ENCODE assay signal across 11 mouse cellular contexts in the genomic region with DNA sequence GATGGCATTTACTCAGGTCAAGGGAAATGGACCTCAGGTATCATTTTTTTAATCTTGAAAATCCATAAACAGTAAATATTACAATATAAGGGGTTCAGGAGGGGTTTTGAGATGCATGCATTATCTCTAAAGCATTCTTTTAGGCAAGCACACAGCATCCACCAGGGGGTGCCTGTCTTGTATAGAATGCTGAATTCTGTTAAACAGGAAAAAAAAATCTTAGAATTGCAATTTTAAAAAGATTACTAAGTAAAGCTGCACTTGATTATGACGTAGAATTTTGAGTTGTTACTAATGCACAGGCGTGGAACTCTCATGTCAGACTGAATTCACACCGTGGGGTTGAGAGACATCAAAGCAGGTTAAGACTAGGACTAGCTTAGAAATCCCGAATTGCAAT.
DNase-seq lines count a peak whose midpoint lies in the region; ATAC-seq and TF ChIP-seq lines count a peak whose summit lies in the region.
"Had no signal": no experiment of that assay in that cellular context is flagged by ENCODE, and none has a peak within 500 bp of the region (broad histone marks: within the 10 kb centered on the region; RNA-seq: fewer than 3 reads in every experiment).

No protein-coding gene starts in this region.

- no peaks in the 10 kb centered on the region for H3K4me1 ChIP-seq in hindbrain, embryonic 14.5 days (replicated peaks; ENCODE audit: control insufficient read depth, insufficient read depth, low read length)
- no peaks in the 10 kb centered on the region for H3K4me1 ChIP-seq in hindbrain, embryonic 16.5 days (ENCODE audit: control insufficient read depth, insufficient read depth, low read depth, low read length)
- no peaks in the 10 kb centered on the region for H3K4me1 ChIP-seq in E14TG2a.4 (replicated peaks; ENCODE audit: low read depth, low read length)
- no peaks in the 10 kb centered on the region for H3K4me1 ChIP-seq in embryonic facial prominence, embryonic 10.5 days
- H3K4me1 ChIP-seq: limb, embryonic 15.5 days had no signal

- H3K36me3 ChIP-seq in hindbrain, embryonic 14.5 days (replicated peaks; ENCODE audit: control insufficient read depth, insufficient read depth) = no peaks in the 10 kb centered on the region
- no peaks in the 10 kb centered on the region for H3K36me3 ChIP-seq in hindbrain, embryonic 16.5 days (ENCODE audit: control insufficient read depth, insufficient read depth, low read length)
- H3K36me3 ChIP-seq in E14TG2a.4 (ENCODE audit: insufficient read depth, low read length) = no peaks in the 10 kb centered on the region
- H3K36me3 ChIP-seq in embryonic facial prominence, embryonic 10.5 days (replicated peaks) = no peaks in the 10 kb centered on the region
- H3K36me3 ChIP-seq: limb, embryonic 15.5 days had no signal

- H3K9ac ChIP-seq in hindbrain, embryonic 14.5 days = no peak overlapping the region
- H3K9ac ChIP-seq in hindbrain, embryonic 16.5 days (ENCODE audit: low read depth, low read length) = no peak overlapping the region
- H3K9ac ChIP-seq: limb, embryonic 15.5 days had no signal

- H3K4me2 ChIP-seq in hindbrain, embryonic 14.5 days (replicated peaks) = no peak overlapping the region
- no peak overlapping the region for H3K4me2 ChIP-seq in hindbrain, embryonic 16.5 days (ENCODE audit: low read length)
- H3K4me2 ChIP-seq: limb, embryonic 15.5 days had no signal

- no peaks in the 10 kb centered on the region for H3K27me3 ChIP-seq in hindbrain, embryonic 14.5 days (ENCODE audit: control insufficient read depth, insufficient read depth, low read length)
- no peaks in the 10 kb centered on the region for H3K27me3 ChIP-seq in hindbrain, embryonic 16.5 days (replicated peaks; ENCODE audit: control insufficient read depth, insufficient read depth, low read length)
- H3K27me3 ChIP-seq in E14TG2a.4 (ENCODE audit: insufficient read depth, low read length) = no peaks in the 10 kb centered on the region
- H3K27me3 ChIP-seq in embryonic facial prominence, embryonic 10.5 days (replicated peaks; ENCODE audit: low read depth, poor library complexity, severe bottlenecking) = no peaks in the 10 kb centered on the region
- H3K27me3 ChIP-seq: limb, embryonic 15.5 days had no signal

- intact Hi-C loops in left cerebral cortex, postnatal 36 days (cut with DNase I) = no loop called here
- intact Hi-C loops in gastrocnemius, postnatal 36 days (cut with DNase I) = no loop called here

- no peaks in the 10 kb centered on the region for H3K9me3 ChIP-seq in hindbrain, embryonic 14.5 days (ENCODE audit: control insufficient read depth, low read length)
- no peaks in the 10 kb centered on the region for H3K9me3 ChIP-seq in hindbrain, embryonic 16.5 days (ENCODE audit: control insufficient read depth, low read length)
- H3K9me3 ChIP-seq in E14TG2a.4 (ENCODE audit: low read length) = no peaks in the 10 kb centered on the region
- no peaks in the 10 kb centered on the region for H3K9me3 ChIP-seq in embryonic facial prominence, embryonic 10.5 days
- H3K9me3 ChIP-seq: limb, embryonic 15.5 days had no signal

- no peak for ATAC-seq in hindbrain, embryonic 14.5 days (ENCODE audit: low FRiP score)
- no peak for ATAC-seq in hindbrain, embryonic 16.5 days
- ATAC-seq in erythroid progenitor cell, adult 5-6 weeks (replicated peaks; ENCODE audit: low FRiP score, poor library complexity, severe bottlenecking) = no peak

- H3K4me3 ChIP-seq in hindbrain, embryonic 14.5 days (replicated peaks; ENCODE audit: low read length) = no peak overlapping the region
- no peak overlapping the region for H3K4me3 ChIP-seq in hindbrain, embryonic 16.5 days (ENCODE audit: low read length)
- H3K4me3 ChIP-seq in E14TG2a.4 (replicated peaks; ENCODE audit: low read length) = no peak overlapping the region
- no peak overlapping the region for H3K4me3 ChIP-seq in embryonic facial prominence, embryonic 10.5 days
- H3K4me3 ChIP-seq: limb, embryonic 15.5 days had no signal

- WGBS in hindbrain, embryonic 14.5 days = 59% methylated on average over 4 of the region's 4 CpGs
- WGBS in hindbrain, embryonic 16.5 days = 63% methylated on average over 4 of the region's 4 CpGs
- WGBS in embryonic facial prominence, embryonic 10.5 days = 55% methylated on average over 4 of the region's 4 CpGs

- TF ChIP-seq CTCF in E14TG2a.4 (conservative IDR thresholded peaks at IDR 0.05; ENCODE audit: low read length) = peak; percentile 29

- peak; percentile 59 for DNase-seq in hindbrain, embryonic 14.5 days (ENCODE audit: low spot score)
- peak; percentile 8 for DNase-seq in embryonic facial prominence, embryonic 10.5 days (ENCODE audit: low spot score)
- DNase-seq in left cerebral cortex, postnatal 36 days (ENCODE audit: low spot score in 2 of 2) = peak; percentile 4 to 9
- no peak for DNase-seq in gastrocnemius, postnatal 36 days
- DNase-seq in cerebellum, adult 9-11 months = no peak
- DNase-seq: cerebellum, adult 11-12 months; heart, postnatal 14 days had no signal

- no peak overlapping the region for H3K27ac ChIP-seq in hindbrain, embryonic 14.5 days
- no peak overlapping the region for H3K27ac ChIP-seq in hindbrain, embryonic 16.5 days (ENCODE audit: low read depth, low read length)
- H3K27ac ChIP-seq in embryonic facial prominence, embryonic 10.5 days (replicated peaks) = no peak overlapping the region
- H3K27ac ChIP-seq: limb, embryonic 15.5 days had no signal

Comparison
In these comparisons a context has a peak if more than half of its experiments do, and no peak if none do; other contexts are left out.
1. DNase-seq: peak in hindbrain, embryonic 14.5 days (single experiment), embryonic facial prominence, embryonic 10.5 days (single experiment) and left cerebral cortex, postnatal 36 days (2 of 2); none in gastrocnemius, postnatal 36 days (0 of 2) and cerebellum, adult 9-11 months (single experiment).